Comparison of ENCODE assay signal across 13 mouse cellular contexts in the genomic region with DNA sequence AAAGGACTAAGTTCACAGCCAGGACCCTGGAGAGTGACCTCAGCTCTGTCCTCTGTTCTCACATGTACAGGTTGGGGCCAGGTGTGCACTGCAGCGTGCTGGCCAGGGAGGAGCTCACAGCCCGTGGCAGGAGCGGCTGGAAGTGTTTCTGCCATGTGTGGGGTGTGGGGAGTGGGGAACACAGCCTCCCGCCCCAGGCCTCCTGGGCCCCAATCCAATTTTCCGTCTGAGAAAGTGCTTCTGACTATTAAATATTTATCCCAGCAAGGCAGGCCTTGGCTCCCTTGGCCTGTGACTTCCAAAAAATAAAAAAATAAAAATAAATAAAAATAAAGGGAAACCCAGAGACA. TPM values are rescaled to one million over a fixed set of nuclear protein-coding genes. Genes with fewer than 3 reads are reported as not detected.
DNase-seq lines count a peak whose midpoint lies in the region; ATAC-seq and TF ChIP-seq lines count a peak whose summit lies in the region.
"Had no signal": no experiment of that assay in that cellular context is flagged by ENCODE, and none has a peak within 500 bp of the region (broad histone marks: within the 10 kb centered on the region; RNA-seq: fewer than 3 reads in every experiment).

No protein-coding gene starts in this region.

- TF ChIP-seq POLR2A in CH12.LX (IDR thresholded peaks at IDR 0.05; ENCODE audit: low read depth, low read length) = no peak

- TF ChIP-seq EP300 in CH12.LX (IDR thresholded peaks at IDR 0.05; ENCODE audit: low read length) = no peak

- peaks cover 8% of the 10 kb centered on the region; the same call in 1 of the 2 replicates for H3K79me2 ChIP-seq in CH12.LX (replicated peaks; ENCODE audit: control insufficient read depth, extremely low read depth, insufficient read depth, poor library complexity, severe bottlenecking)

- no peak for TF ChIP-seq CTCF in CH12.LX (conservative IDR thresholded peaks at IDR 0.05 in 1 of 2, IDR thresholded peaks at IDR 0.05 in 1 of 2; ENCODE audit: low read depth in 2 of 2, low read length in 2 of 2)

- H3K4me2 ChIP-seq in kidney, embryonic 15.5 days = no peak overlapping the region
- H3K4me2 ChIP-seq in CH12.LX (ENCODE audit: insufficient read depth, low read depth, poor library complexity, severe bottlenecking) = peak overlapping the region; percentile 26; the same call in 1 of the 2 replicates
- H3K4me2 ChIP-seq: limb, embryonic 12.5 days had no signal

- in situ Hi-C loops in CH12.LX (cut with MboI; ENCODE audit: low pct_ligation_motif_present, low pct_unique_long_range_greater_than_20kb, low sequenced_read_pairs) = loop anchor here (5.0 kb wide), 1 partner anchor 41 kb away; no protein-coding TSS in a partner anchor

- intact Hi-C loops in gastrocnemius, postnatal 14 days (cut with DNase I; ENCODE audit: low total_unique reads) = no loop called here

- peak; percentile 41 for DNase-seq in gastrocnemius, postnatal 14 days
- DNase-seq in gastrocnemius, postnatal 10 days = no peak
- peak; percentile 51 for DNase-seq in kidney, postnatal 14 days
- no peak for DNase-seq in CH12.LX (ENCODE audit: extremely low read depth)
- peak; percentile 53 for DNase-seq in lung, postnatal 14 days
- no peak for DNase-seq in embryo, embryonic 11 days
- no peak for DNase-seq in layer of hippocampus, adult 8-10 months (ENCODE audit: low spot score in 2 of 2)
- DNase-seq: cerebellum, postnatal 25 days; thymus, adult 2 months had no signal

- no peak for TF ChIP-seq RAD21 in CH12.LX (IDR thresholded peaks at IDR 0.05; ENCODE audit: low read depth, low read length)

- H3K36me3 ChIP-seq in kidney, embryonic 15.5 days = no peaks in the 10 kb centered on the region
- no peaks in the 10 kb centered on the region for H3K36me3 ChIP-seq in CH12.LX (replicated peaks in 1 of 2; ENCODE audit: control insufficient read depth in 1 of 2, insufficient read depth in 1 of 2, low read length in 1 of 2)
- H3K36me3 ChIP-seq: G1E; limb, embryonic 12.5 days had no signal

- peaks cover 73% of the 10 kb centered on the region for H3K4me1 ChIP-seq in kidney, embryonic 15.5 days
- peaks cover 36 to 75% of the 10 kb centered on the region in 2 experiments for H3K4me1 ChIP-seq in CH12.LX (ENCODE audit: control insufficient read depth in 1 of 2, insufficient read depth in 2 of 2)

- WGBS in kidney, embryonic 15.5 days = 22% methylated on average over 5 of the region's 5 CpGs

- ATAC-seq in kidney, embryonic 15.5 days (replicated peaks; ENCODE audit: low FRiP score) = no peak

- H3K27me3 ChIP-seq in kidney, embryonic 15.5 days = peaks cover 41% of the 10 kb centered on the region
- H3K27me3 ChIP-seq in CH12.LX (replicated peaks) = no peaks in the 10 kb centered on the region

- no peaks in the 10 kb centered on the region for H3K9me3 ChIP-seq in kidney, embryonic 15.5 days (replicated peaks)
- H3K9me3 ChIP-seq in CH12.LX (replicated peaks; ENCODE audit: low read length) = no peaks in the 10 kb centered on the region
- H3K9me3 ChIP-seq: G1E; limb, embryonic 12.5 days had no signal

- no peak overlapping the region for H3K4me3 ChIP-seq in kidney, embryonic 15.5 days (replicated peaks)
- peak overlapping the region in 1 of 3 experiments; percentile 7 for H3K4me3 ChIP-seq in CH12.LX (replicated peaks in 1 of 3; ENCODE audit: low read depth in 2 of 3, low read length in 2 of 3, poor library complexity in 1 of 3)
- H3K4me3 ChIP-seq: limb, embryonic 12.5 days had no signal

- no peak overlapping the region for H3K27ac ChIP-seq in kidney, embryonic 15.5 days
- peak overlapping the region; percentile 98 for H3K27ac ChIP-seq in CH12.LX (ENCODE audit: insufficient read depth, low read depth)
- H3K27ac ChIP-seq: limb, embryonic 12.5 days had no signal

- dilution Hi-C loops in CH12.LX (cut with MboI; ENCODE audit: extremely low pct_ligation_motif_present, extremely low pct_unique_long_range_greater_than_20kb, low sequenced_read_pairs) = no loop called here

- no peak overlapping the region for H3K9ac ChIP-seq in kidney, embryonic 15.5 days
- H3K9ac ChIP-seq in CH12.LX (ENCODE audit: insufficient read depth, low read depth) = peak overlapping the region; percentile 40
- H3K9ac ChIP-seq: limb, embryonic 12.5 days had no signal

TF ChIP-seq in CH12.LX, 34 proteins besides CTCF, POLR2A, EP300 and RAD21:
- TF ChIP-seq SIN3A (IDR thresholded peaks at IDR 0.05; ENCODE audit: low read length) (no peak), HCFC1 (IDR thresholded peaks at IDR 0.05; ENCODE audit: low read depth, low read length) (no peak), UBTF (IDR thresholded peaks at IDR 0.05; ENCODE audit: low read depth, low read length) (no peak), POLR2AphosphoS2 (IDR thresholded peaks at IDR 0.05; ENCODE audit: low read depth, low read length) (no peak)

RNA-seq across cellular contexts. Expression of a gene that starts 4.2 kb away (rescaled TPM):
- 10 to 100 TPM in 1 of 2 experiments, 1 to 10 TPM in 1; 7.8 to 11.3 TPM for total RNA-seq in gastrocnemius, postnatal 14 days (2021)
- 10 to 100 TPM; 12.2 to 18.6 TPM for total RNA-seq in gastrocnemius, postnatal 10 days (2021)
- polyA plus RNA-seq in kidney, embryonic 15.5 days (2015; fragmentation: Nextera tagmentation; extraction: Ambion mirVana) = 1.0 and 1.8 TPM in 2 replicates
- total RNA-seq in CH12.LX (2012; rRNA removed) (16.2 and 27.7 TPM in 2 replicates), CH12.LX (2014; rRNA removed) (2.0 and 3.1 TPM in 2 replicates)
- 14.4 and 14.6 TPM in 2 replicates for polyA plus RNA-seq in CH12.LX (2012; ENCODE audit: insufficient read length, low read depth)
- total RNA-seq in layer of hippocampus, adult 8-10 months (2022) = 10 to 100 TPM in 2 of 4 experiments, 1 to 10 TPM in 2; 4.7 to 11.9 (median 8.2) TPM

RNA-seq across cellular contexts. Expression of a gene that starts 10.4 kb away (rescaled TPM):
- total RNA-seq in gastrocnemius, postnatal 14 days (2021) = under 1 TPM; 0.62 to 0.73 TPM
- total RNA-seq in gastrocnemius, postnatal 10 days (2021) = 1 to 10 TPM in 1 of 2 experiments, under 1 TPM in 1; 0.75 to 1.7 TPM
- polyA plus RNA-seq in kidney, embryonic 15.5 days (2015; fragmentation: Nextera tagmentation; extraction: Ambion mirVana) = 11.2 and 11.9 TPM in 2 replicates
- 3.1 and 3.5 TPM in 2 replicates for total RNA-seq in CH12.LX (2012; rRNA removed)
- 2.5 TPM in 2 replicates for total RNA-seq in CH12.LX (2014; rRNA removed)
- 3.0 and 3.5 TPM in 2 replicates for polyA plus RNA-seq in CH12.LX (2012; ENCODE audit: insufficient read length, low read depth)
- 10 to 100 TPM; 10.9 to 17.6 (median 14.0) TPM for total RNA-seq in layer of hippocampus, adult 8-10 months (2022)
- total RNA-seq: monocyte, adult 5-6 weeks had no signal

RNA-seq across cellular contexts. Expression of a gene that starts 30.9 kb away (rescaled TPM):
- total RNA-seq in gastrocnemius, postnatal 14 days (2021) = 1 to 10 TPM; 4.3 to 5.8 TPM
- 10 to 100 TPM in 1 of 2 experiments, 1 to 10 TPM in 1; 9.4 to 12.0 TPM for total RNA-seq in gastrocnemius, postnatal 10 days (2021)
- 113 and 122 TPM in 2 replicates for polyA plus RNA-seq in kidney, embryonic 15.5 days (2015; fragmentation: Nextera tagmentation; extraction: Ambion mirVana)
- total RNA-seq in CH12.LX (2012; rRNA removed) (78.0 and 90.6 TPM in 2 replicates), CH12.LX (2014; rRNA removed) (111 and 128 TPM in 2 replicates)
- polyA plus RNA-seq in CH12.LX (2012; ENCODE audit: insufficient read length, low read depth) = 68.3 and 78.0 TPM in 2 replicates
- 10 to 100 TPM; 10.1 to 12.0 (median 11.1) TPM for total RNA-seq in layer of hippocampus, adult 8-10 months (2022)

RNA-seq across cellular contexts. Expression of a gene that starts 37.9 kb away (rescaled TPM):
- 1 to 10 TPM; 3.2 to 4.1 TPM for total RNA-seq in gastrocnemius, postnatal 14 days (2021)
- 1 to 10 TPM; 7.3 to 9.1 TPM for total RNA-seq in gastrocnemius, postnatal 10 days (2021)
- 7.9 and 10.4 TPM in 2 replicates for polyA plus RNA-seq in kidney, embryonic 15.5 days (2015; fragmentation: Nextera tagmentation; extraction: Ambion mirVana)
- total RNA-seq in CH12.LX (2012; rRNA removed) = 149 and 155 TPM in 2 replicates
- 112 and 117 TPM in 2 replicates for total RNA-seq in CH12.LX (2014; rRNA removed)
- polyA plus RNA-seq in CH12.LX (2012; ENCODE audit: insufficient read length, low read depth) = 196 and 226 TPM in 2 replicates
- total RNA-seq in layer of hippocampus, adult 8-10 months (2022) = 10 to 100 TPM in 2 of 4 experiments, 1 to 10 TPM in 2; 7.3 to 36.6 (median 21.0) TPM

Comparison
In these comparisons a context has a peak if more than half of its experiments do, and no peak if none do; other contexts are left out.
1. DNase-seq: peak in gastrocnemius, postnatal 14 days (single experiment), kidney, postnatal 14 days (single experiment) and lung, postnatal 14 days (single experiment); none in gastrocnemius, postnatal 10 days (single experiment), CH12.LX (single experiment), embryo, embryonic 11 days (single experiment) and layer of hippocampus, adult 8-10 months (0 of 2).
2. RNA of a gene that starts 30.9 kb away (total RNA-seq): 78.0 to 128 TPM in CH12.LX; 9.4 to 12.0 TPM in gastrocnemius, postnatal 10 days, 10.1 to 12.0 TPM in layer of hippocampus, adult 8-10 months and 4.3 to 5.8 TPM in gastrocnemius, postnatal 14 days; every median in the first group is over 4 times any median in the second.